Mouse (Mus musculus) liver, adult (tissue): Measurements from ENCODE around the gene Selp.

Source experiments
- GATA4 ChIP-seq: IDR thresholded peaks from 2 replicates; pipeline ENCODE4 v1.6.1; 2014; ENCODE audit warnings: mild to moderate bottlenecking, low read length; ENCODE audit not compliant: insufficient replicate concordance

The Selp gene

GRCm38 (mm10) chr1:164097911-164098310, 17.2 kb upstream of the Selp start:
- no peak for TF ChIP-seq GATA4

- no peak for TF ChIP-seq GATA4
Measured at GRCm38 (mm10) chr1:164098372-164098771, 16.7 kb upstream of the Selp start.

- no peak for TF ChIP-seq GATA4
Measured at GRCm38 (mm10) chr1:164109763-164110162, 5.3 kb upstream of the Selp start.

GRCm38 (mm10) chr1:164110591-164111329, 4.3 kb upstream of the Selp start:
- no peak for TF ChIP-seq GATA4

- TF ChIP-seq GATA4, result no peak
Measured at GRCm38 (mm10) chr1:164114280-164114679, 784 bp upstream of the Selp start.

GRCm38 (mm10) chr1:164115647-164116046, 583 bp downstream of the Selp start:
- no peak for TF ChIP-seq GATA4

- TF ChIP-seq GATA4, result no peak
Measured at GRCm38 (mm10) chr1:164117869-164118268, 2.8 kb downstream of the Selp start.

- TF ChIP-seq GATA4, result peak; percentile 75; the same call in 1 of the 2 replicates
Measured at GRCm38 (mm10) chr1:164119892-164120776, 5.1 kb downstream of the Selp start.

GRCm38 (mm10) chr1:164120777-164121158, 5.7 kb downstream of the Selp start:
- peak; percentile 41; the same call in 1 of the 2 replicates for TF ChIP-seq GATA4

- TF ChIP-seq GATA4, result no peak
Measured at GRCm38 (mm10) chr1:164123836-164124235, 8.8 kb downstream of the Selp start.

GRCm38 (mm10) chr1:164130013-164130412, 14.9 kb downstream of the Selp start:
- no peak for TF ChIP-seq GATA4

- TF ChIP-seq GATA4, result no peak
Measured at GRCm38 (mm10) chr1:164132609-164133008, 17.5 kb downstream of the Selp start.

GRCm38 (mm10) chr1:164134101-164134500, 19.0 kb downstream of the Selp start:
- TF ChIP-seq GATA4, result no peak

- no peak for TF ChIP-seq GATA4
Measured at GRCm38 (mm10) chr1:164135360-164135759, 20.3 kb downstream of the Selp start.

GRCm38 (mm10) chr1:164135960-164136359, 20.9 kb downstream of the Selp start:
- no peak for TF ChIP-seq GATA4

- TF ChIP-seq GATA4, result no peak
Measured at GRCm38 (mm10) chr1:164136636-164137035, 21.6 kb downstream of the Selp start.

- TF ChIP-seq GATA4, result no peak
Measured at GRCm38 (mm10) chr1:164138365-164139130, 23.5 kb downstream of the Selp start.
